Mouse (Mus musculus) CD4-positive, CD25-positive, alpha-beta regulatory T cell, adult 4 months (primary cell): ENCODE measurements around the gene Ints6. TPM values are rescaled to one million over a fixed set of nuclear protein-coding genes. Genes with fewer than 3 reads are reported as not detected.
"Not testable (repeated sequence)": the region's sequence is repeated elsewhere in the genome, so short reads cannot be mapped to it uniquely, and the experiment has no call there.

ENCODE experiments used
- ATAC-seq: one replicate; pipeline ENCODE4 v1.8.0; 2017
- polyA plus RNA-seq, 2 experiments: library from polyadenylated mRNA; unstranded; fragments of 100-300 nt; shearing (Covaris generic); gene quantifications; one replicate each; pipeline ENCODE4 v1.2.1; 2017

Ints6 gene
- polyA plus RNA-seq, 2 experiments from 2014 or later = 17.1 to 26.8 TPM

- ATAC-seq = no peak
These were observed 9.5 kb downstream of the Ints6 start for GRCm38 (mm10) chr14:62751479-62751878.

- ATAC-seq = no peak
These were observed 25.3 kb downstream of the Ints6 start for GRCm38 (mm10) chr14:62735646-62736045.

GRCm38 (mm10) chr14:62733666-62734065 lies 27.3 kb downstream of the Ints6 start:
- peak; percentile 51 for ATAC-seq

- no peak for ATAC-seq
These were observed 29.1 kb downstream of the Ints6 start for GRCm38 (mm10) chr14:62731902-62732301.

- no peak for ATAC-seq
These were observed 36.4 kb downstream of the Ints6 start for GRCm38 (mm10) chr14:62724560-62724959.

GRCm38 (mm10) chr14:62721625-62722024 lies 39.3 kb downstream of the Ints6 start:
- ATAC-seq = no peak

- ATAC-seq = no peak
These were observed 42.8 kb downstream of the Ints6 start for GRCm38 (mm10) chr14:62718161-62718560.

GRCm38 (mm10) chr14:62673646-62674045 lies 87.3 kb downstream of the Ints6 start:
- no peak for ATAC-seq

GRCm38 (mm10) chr14:62664976-62665673 lies 95.8 kb downstream of the Ints6 start:
- ATAC-seq = no peak

GRCm38 (mm10) chr14:62663367-62663766 lies 97.6 kb downstream of the Ints6 start, which contains the start of gene Serpine3:
Gene Serpine3 (plus strand): TSS chr14:62663667.
- no peak for ATAC-seq

- no peak for ATAC-seq
These were observed 98.6 kb downstream of the Ints6 start for GRCm38 (mm10) chr14:62662381-62662780.

GRCm38 (mm10) chr14:62657469-62657868 lies 103.5 kb downstream of the Ints6 start:
- no peak for ATAC-seq

GRCm38 (mm10) chr14:62655996-62656395 lies 105.0 kb downstream of the Ints6 start:
- ATAC-seq = no peak

GRCm38 (mm10) chr14:62651771-62652170 lies 109.2 kb downstream of the Ints6 start:
- ATAC-seq = no peak

- ATAC-seq = no peak
These were observed 110.6 kb downstream of the Ints6 start for GRCm38 (mm10) chr14:62650376-62650775.

GRCm38 (mm10) chr14:62648405-62648804 lies 112.6 kb downstream of the Ints6 start:
- ATAC-seq = no peak

- not testable (repeated sequence) for ATAC-seq
These were observed 118.6 kb downstream of the Ints6 start for GRCm38 (mm10) chr14:62642368-62642767.

GRCm38 (mm10) chr14:62640396-62640795 lies 120.6 kb downstream of the Ints6 start:
- ATAC-seq = no peak

- no peak for ATAC-seq
These were observed 121.4 kb downstream of the Ints6 start for GRCm38 (mm10) chr14:62639551-62639950.

GRCm38 (mm10) chr14:62639111-62639510 lies 121.9 kb downstream of the Ints6 start:
- ATAC-seq = no peak

- ATAC-seq = no peak
These were observed 122.6 kb downstream of the Ints6 start for GRCm38 (mm10) chr14:62638345-62638702.

GRCm38 (mm10) chr14:62637436-62638344 lies 123.3 kb downstream of the Ints6 start:
- ATAC-seq = no peak

- no peak for ATAC-seq
These were observed 133.0 kb downstream of the Ints6 start for GRCm38 (mm10) chr14:62627951-62628350.
